Mouse (Mus musculus) cortical plate, adult 2 months (tissue): ENCODE results near the gene P2ry14.

Experiments
- CTCF ChIP-seq: fragments of 200-500 bp; IDR thresholded peaks from 2 replicates; pipeline ENCODE4 v1.5.1; 2011; ENCODE audit warnings: mild to moderate bottlenecking, control low read depth, low read length; ENCODE audit not compliant: insufficient read depth; ENCODE audit errors: extremely low read depth
- POLR2A ChIP-seq: fragments of 200-500 bp; IDR thresholded peaks from 2 replicates; pipeline ENCODE4 v1.6.1; 2011; ENCODE audit warnings: mild to moderate bottlenecking, low read length, control low read depth; ENCODE audit not compliant: insufficient read depth; ENCODE audit errors: extremely low read depth

DNA sequence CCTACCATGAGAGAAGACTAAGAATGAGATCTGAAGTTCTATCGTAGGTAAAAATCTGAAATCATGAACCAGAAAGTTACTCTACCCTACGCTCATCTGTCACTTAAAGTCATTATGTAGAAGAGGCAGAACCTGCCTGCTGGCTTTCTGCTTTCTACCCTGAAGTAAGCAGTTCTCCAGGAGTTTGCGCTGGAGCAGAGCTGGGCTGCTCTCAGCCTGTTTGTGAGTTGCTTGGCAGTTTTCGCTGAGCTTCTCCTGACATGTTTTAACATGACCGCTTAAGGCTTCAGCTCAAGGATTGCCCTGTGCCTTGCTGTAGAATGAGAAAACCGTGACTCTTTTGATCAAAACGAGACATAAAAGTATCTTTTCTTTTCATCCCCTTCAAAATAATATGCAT is 40.7 kb upstream of the P2ry14 start:
- TF ChIP-seq POLR2A = no peak
- TF ChIP-seq CTCF = no peak
